Mouse (Mus musculus): Measurements from ENCODE around the gene Il1rl2. TPM values are rescaled to one million over a fixed set of nuclear protein-coding genes. Genes with fewer than 3 reads are reported as not detected.

Gene Il1rl2
- total RNA-seq, 4 experiments from 2014 or later: 0.27 to 1.6 (median 0.49) TPM

- no peak for DNase-seq (ENCODE audit: low spot score in 2 of 2)
These were observed 719 bp downstream of the Il1rl2 start for GRCm38 (mm10) chr1:40324955-40325702.

- peak in 1 of 2 experiments; percentile 4 for DNase-seq (ENCODE audit: low spot score in 2 of 2)
These were observed 1.4 kb downstream of the Il1rl2 start for GRCm38 (mm10) chr1:40325711-40326327.

DNA sequence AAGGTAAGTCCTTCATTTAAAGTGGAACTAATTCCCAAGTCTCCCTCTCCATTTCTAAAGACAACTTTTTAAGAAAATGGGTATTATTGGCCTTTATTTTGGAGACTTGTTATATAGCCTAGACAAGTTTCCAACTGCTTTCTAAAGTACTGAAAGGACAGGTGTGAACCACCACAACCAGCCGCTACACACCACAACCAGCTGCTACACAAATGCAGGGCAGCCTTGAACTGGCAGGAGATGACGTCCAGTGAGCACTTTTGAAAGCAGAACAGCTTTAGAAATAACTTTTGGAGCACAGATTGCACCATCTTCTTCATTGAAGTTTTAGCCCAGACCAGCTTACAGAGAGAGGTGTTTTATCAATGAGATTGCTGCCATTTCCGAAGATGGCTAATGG is 3.2 kb downstream of the Il1rl2 start:
- no peak for DNase-seq (ENCODE audit: low spot score in 2 of 2)

DNA sequence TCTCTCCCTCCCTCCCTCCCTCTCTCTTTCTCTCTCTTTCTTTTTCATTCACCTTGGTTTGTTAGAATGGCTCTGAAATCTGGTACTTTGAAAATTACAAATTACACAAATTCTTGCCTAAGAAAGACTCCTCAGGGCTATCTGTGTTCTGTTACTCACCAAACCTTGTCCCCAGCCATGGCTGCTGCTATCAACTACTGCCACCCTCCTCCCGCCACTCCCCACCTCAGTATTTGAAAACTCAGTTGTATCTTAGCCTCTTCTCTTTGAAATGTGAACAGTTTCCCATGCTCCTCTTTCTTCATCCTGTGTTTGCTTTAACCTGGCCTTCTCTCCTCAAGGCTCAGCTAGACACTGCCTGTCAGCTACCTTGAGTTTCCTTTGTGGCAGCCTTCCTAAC is 5.1 kb downstream of the Il1rl2 start:
- DNase-seq (ENCODE audit: low spot score in 2 of 2): no peak

GRCm38 (mm10) chr1:40330181-40330580 is 5.8 kb downstream of the Il1rl2 start:
- no peak for DNase-seq (ENCODE audit: low spot score in 2 of 2)

DNA sequence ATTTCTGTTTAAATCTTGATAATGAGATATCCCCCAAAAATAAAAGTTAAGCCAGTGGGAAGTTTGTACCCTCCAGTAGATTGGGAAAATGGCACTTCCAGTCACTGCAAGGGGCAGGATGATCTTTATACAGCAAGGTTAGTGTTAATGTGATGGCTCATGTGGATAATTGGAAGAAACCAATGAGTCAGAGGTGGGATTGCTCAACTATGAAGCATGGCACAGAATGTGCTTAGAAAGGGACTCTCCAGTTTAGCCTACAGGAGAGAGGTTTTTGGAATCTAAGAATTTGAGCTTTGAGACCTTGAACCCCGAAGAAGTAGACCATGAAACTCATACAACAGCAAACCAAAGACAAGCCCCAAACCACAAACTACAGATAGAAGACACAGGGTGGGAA is 14.9 kb downstream of the Il1rl2 start:
- DNase-seq (ENCODE audit: low spot score in 2 of 2): no peak

- DNase-seq (ENCODE audit: low spot score in 2 of 2): no peak
These were observed 15.7 kb downstream of the Il1rl2 start for GRCm38 (mm10) chr1:40340102-40340501.

DNA sequence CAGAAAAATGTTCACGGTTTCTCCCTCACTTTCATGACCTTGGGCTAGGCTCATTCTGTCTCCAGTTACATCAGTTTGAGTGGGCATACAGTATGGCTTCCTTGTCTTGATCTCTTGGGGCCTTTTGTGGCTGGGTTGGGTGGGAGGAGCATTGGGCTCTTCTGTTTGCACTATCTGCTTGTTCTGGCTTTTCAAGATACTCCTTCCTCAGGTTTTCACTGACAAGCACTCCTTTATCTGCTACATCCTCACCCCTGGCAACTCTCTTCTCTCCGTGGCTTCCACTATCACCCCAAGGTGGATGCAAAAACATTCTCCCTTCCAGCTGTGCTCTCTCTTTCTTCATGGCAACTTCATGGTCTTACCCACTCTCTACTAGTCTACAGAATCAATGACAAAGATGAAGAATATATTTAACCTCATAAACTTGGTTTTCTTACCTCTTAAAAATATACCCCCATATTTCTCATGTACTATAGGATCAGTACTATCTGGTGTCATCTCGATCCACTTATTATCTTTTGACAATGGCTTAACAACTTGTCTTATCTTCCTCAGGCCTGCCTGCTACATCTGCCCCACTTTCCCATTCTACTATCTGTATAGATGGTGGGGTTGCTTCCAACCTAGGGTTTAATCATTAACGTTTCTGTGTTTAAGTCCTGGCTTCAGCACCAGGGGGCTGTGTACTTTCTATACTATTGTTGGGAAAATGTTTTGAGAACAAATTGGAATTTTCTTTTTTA is 27.9 kb downstream of the Il1rl2 start:
- no peak for DNase-seq (ENCODE audit: low spot score in 2 of 2)

DNA sequence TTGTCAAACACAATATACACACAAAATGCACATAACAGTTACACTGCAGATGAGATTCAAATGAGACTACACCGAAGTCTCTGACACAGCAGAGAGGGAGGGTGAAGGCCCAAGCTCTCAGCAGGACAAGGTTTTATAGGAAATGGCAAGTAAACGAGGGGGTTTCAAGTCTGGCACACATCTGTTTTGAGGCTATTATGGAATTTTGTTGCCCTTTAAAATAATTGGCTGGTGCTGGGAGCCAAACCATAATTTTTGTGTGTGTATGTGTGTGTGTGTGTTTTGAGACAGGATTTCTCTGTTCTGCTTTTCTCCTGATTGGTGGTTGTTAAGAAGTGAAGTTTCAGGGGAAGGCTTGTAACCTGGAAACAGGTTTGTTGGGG is 28.5 kb downstream of the Il1rl2 start:
- DNase-seq (ENCODE audit: low spot score in 2 of 2): no peak

- DNase-seq (ENCODE audit: low spot score in 2 of 2): no peak
These were observed 30.3 kb downstream of the Il1rl2 start for GRCm38 (mm10) chr1:40354665-40355064.

DNA sequence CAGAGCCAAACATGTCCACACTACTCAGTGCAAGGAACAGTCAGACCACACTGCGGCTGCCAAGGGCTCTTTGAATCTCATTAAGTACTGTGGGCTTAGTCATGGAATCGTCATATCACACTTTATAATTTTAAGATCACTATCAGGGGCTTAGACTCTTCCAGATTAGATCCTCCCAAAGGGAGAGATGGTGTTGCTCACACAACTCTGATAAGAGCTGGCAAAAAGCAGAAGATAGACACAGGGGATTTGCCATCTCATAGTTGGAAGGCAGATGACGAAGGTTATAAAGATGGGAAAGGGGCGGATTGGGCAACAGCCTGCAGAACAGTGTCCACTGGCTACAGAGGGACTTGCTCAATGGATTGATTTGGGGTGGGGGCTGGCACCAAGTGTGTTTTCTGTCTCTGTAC is 31.0 kb downstream of the Il1rl2 start:
- no peak for DNase-seq (ENCODE audit: low spot score in 2 of 2)

DNA sequence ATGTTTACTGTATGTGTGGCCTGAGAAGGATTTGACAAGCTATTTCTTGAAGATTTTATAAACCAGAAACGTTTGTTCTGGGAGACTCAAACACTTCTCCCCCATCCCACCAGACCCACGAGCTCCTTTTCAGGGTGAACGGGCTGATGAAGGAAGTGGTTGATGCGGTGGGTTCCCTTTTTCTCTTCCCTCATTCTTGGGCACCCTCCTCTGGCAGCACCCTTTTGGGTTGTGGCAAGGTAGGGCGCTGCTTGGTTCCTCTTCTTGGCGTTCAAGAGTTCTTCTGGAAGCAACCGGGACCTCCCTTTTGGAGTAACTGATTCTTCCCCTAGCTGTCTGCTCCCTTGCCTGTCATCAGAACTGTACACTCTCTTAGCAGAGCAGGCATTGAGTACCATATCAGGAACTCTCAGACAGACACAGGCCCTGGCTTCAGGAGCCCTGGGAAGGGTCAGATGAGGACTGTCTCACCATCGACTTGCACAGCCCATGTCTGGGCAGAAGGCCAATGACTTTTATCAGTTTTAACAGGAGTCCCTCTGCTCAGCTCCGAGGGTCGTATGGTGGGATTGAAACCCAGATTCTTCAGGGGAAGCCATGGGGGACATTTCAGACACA is 31.6 kb downstream of the Il1rl2 start:
- DNase-seq (ENCODE audit: low spot score in 2 of 2): no peak

DNA sequence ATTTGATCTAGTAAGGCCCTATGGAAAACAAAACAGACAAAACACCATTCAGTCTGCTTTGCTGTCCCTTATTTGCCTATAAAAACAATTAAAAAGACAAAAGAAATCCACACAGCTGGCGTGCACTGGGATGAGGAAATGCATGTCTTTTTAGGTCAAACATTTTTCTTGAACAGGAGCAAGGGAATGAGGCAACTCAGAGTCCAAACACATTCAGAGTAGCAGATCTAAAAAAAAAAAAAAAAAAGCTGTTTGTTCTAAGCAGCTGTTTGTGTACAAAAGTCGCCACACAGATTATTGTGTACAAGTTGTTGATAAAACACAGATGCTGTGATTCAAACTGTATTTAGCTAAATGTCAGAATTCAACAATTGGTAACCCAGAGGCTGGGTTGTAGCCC is 33.5 kb downstream of the Il1rl2 start:
- DNase-seq (ENCODE audit: low spot score in 2 of 2): no peak

DNA sequence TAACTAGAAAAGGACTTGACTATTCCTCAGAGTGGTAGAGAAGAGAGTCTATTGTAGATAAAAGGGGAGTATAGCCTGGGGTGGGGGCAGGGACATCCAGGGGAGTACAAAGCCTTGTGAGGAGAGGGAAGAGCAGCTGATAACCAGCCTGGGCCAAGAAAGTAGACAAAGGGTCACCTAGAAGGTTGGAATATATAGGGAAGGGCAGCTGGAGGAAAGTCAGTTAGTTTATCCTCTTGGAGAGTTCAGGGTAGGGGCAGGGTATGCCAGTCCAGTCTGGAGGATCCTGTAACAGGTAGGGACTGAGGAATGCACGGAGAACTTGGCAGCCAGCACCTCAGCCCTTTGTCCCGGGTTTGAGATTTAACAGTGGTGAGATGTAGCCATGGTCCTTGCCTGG is 33.9 kb downstream of the Il1rl2 start:
- no peak for DNase-seq (ENCODE audit: low spot score in 2 of 2)

GRCm38 (mm10) chr1:40358771-40359181 is 34.4 kb downstream of the Il1rl2 start:
- no peak for DNase-seq (ENCODE audit: low spot score in 2 of 2)

DNA sequence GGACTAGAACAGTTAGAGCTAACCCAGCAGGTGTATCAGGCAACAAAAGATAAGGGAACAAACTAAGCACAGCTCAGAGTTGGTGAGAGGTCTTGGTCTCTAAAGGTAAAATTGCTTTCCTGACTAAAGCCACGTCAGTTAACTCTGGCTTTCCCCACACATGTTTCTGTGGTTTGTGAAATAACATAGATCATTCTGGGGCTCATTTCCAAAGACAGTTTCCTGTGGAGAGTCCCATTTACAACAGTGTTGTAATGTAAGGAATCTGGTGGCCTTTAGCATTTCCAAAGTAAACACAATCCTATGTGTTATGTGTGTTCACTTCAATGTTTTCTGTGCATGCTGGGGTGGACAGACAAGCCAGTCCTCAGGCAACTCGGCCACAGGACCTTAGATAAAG is 35.3 kb downstream of the Il1rl2 start:
- DNase-seq (ENCODE audit: low spot score in 2 of 2): no peak

DNA sequence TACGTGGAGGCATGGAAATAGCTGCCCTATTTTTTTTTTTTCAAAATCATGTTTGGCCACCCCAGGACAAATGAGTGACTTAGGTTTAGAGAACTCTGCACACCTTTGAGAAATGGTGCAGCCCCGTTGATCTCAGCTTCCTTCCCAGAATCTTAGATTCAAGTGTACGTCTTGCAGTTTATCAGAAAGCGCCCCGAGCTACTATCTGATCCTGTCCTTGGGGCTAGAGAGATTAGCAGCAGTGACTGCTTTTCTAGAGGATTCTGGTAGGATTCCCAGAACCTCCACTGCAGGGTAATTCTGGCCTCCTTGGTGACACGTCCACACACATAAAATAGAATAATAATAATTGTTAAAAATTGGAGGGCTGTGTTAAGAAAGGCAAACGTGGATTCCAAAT is 36.6 kb downstream of the Il1rl2 start:
- DNase-seq (ENCODE audit: low spot score in 2 of 2): no peak

GRCm38 (mm10) chr1:40361596-40361995 is 37.2 kb downstream of the Il1rl2 start:
- DNase-seq (ENCODE audit: low spot score in 2 of 2): no peak

DNA sequence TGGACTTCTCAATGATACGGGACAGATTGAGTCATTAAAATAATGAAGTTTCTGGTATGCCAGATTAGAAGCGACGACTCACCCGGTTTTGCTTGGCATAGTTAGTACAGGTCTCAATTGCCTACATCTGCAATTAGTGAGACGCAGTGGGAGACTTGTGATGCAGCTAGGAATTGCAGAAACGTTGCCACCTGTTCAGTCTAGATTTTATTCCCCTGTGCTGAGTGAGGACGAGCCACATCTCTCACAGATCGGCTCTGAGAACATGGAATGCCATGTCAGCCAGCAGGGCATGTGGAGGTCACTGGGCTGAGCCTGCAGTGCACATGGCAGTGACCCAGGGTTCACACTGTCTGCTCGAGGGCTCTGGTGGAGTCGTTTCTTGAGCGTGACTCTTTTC is 38.4 kb downstream of the Il1rl2 start:
- no peak for DNase-seq (ENCODE audit: low spot score in 2 of 2)

DNA sequence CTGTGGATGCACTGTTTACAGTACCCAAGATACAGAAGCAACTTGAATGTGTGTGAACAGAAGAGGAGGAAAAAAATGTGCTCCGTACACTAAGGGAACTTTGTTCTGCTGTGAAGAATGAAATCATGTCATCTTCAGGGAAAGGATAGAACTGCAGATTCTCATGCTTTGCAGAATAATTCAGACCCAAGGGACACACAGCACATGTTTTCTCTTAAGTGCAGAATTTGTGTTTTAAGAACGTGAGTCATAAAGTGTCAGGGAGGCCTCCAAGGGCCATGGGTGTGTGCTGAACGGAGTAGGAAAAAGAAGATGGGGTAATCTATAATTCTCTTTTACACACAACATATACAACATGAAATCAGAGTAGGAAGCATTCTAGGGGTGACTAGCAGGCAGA is 48.5 kb downstream of the Il1rl2 start:
- no peak for DNase-seq (ENCODE audit: low spot score in 2 of 2)

- DNase-seq (ENCODE audit: low spot score in 2 of 2): peak; percentile 55 to 59
These were observed 50.7 kb downstream of the Il1rl2 start for GRCm38 (mm10) chr1:40375148-40375547.

DNA sequence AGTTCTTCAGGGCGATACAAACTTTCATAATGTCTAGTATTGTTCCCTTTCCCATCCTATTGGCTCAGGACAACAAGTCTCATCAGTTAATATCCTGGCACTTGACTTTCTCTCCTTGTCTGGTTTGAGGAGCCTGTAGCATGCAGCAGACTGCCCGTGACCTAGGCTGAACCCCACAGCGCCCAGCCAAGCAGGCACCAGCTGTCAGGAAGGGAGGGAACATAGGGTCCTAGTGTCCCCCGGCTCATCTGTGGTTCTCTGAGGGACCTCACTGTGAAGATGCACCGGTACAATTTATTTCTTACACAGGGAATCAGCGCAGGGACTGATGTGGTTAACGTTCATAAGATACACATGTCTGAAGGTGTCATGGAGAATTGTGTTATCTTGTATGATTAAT is 52.3 kb downstream of the Il1rl2 start:
- no peak for DNase-seq (ENCODE audit: low spot score in 2 of 2)
